Mouse (Mus musculus) forebrain, embryonic 15.5 days (tissue): Measurements from ENCODE around the gene Pik3r2. TPM values are rescaled to one million over a fixed set of nuclear protein-coding genes. Genes with fewer than 3 reads are reported as not detected.
A peak's percentile ranks its signal among the peaks of the same experiment; 100 is the strongest.
"Not testable (repeated sequence)": the region's sequence is repeated elsewhere in the genome, so short reads cannot be mapped to it uniquely, and the experiment has no call there.

Experiments
- ATAC-seq: fragments of 200-750 bp; cut with Nextera tagmentation; replicated peaks from 2 replicates; pipeline ENCODE4 v1.8.0; 2017; ENCODE audit warnings: mild to moderate bottlenecking, moderate TSS enrichment, moderate library complexity
- H3K27ac ChIP-seq: fragments of 300-500 bp; sonication (generic); replicated peaks from 2 replicates; pipeline ENCODE4 v1.5.1; 2015; ENCODE audit warnings: mild to moderate bottlenecking, inconsistent platforms
- H3K27me3 ChIP-seq: fragments of 300-500 bp; sonication (generic); 2 replicates; pipeline ENCODE4 v1.6.1; 2015; ENCODE audit warnings: inconsistent platforms
- H3K36me3 ChIP-seq: fragments of 300-500 bp; sonication (generic); 2 replicates; pipeline ENCODE4 v1.6.1; 2015; ENCODE audit warnings: mild to moderate bottlenecking, inconsistent platforms
- H3K4me1 ChIP-seq: fragments of 300-500 bp; sonication (generic); 2 replicates; pipeline ENCODE4 v1.6.1; 2015; ENCODE audit warnings: inconsistent platforms
- H3K4me2 ChIP-seq: fragments of 300-500 bp; sonication (generic); replicated peaks from 2 replicates; pipeline ENCODE4 v1.6.1; 2015; ENCODE audit warnings: mild to moderate bottlenecking, inconsistent platforms
- H3K4me3 ChIP-seq: fragments of 300-500 bp; sonication (generic); 2 replicates; pipeline ENCODE4 v1.5.1; 2015; ENCODE audit warnings: mild to moderate bottlenecking, inconsistent platforms
- H3K9ac ChIP-seq: fragments of 300-500 bp; sonication (generic); replicated peaks from 2 replicates; pipeline ENCODE4 v1.6.1; 2015; ENCODE audit warnings: mild to moderate bottlenecking, inconsistent platforms
- H3K9me3 ChIP-seq: fragments of 300-500 bp; sonication (generic); 2 replicates; pipeline ENCODE4 v1.6.1; 2016; ENCODE audit warnings: inconsistent platforms
- WGBS: fragments of 180-500 bp; shearing (Covaris S2); methylation state at CpG from one replicate; pipeline ENCODE4 v1.1.7; 2015; ENCODE audit warnings: mixed read lengths; 5-methylcytosine and 5-hydroxymethylcytosine counted together
- polyA plus RNA-seq: library from polyadenylated mRNA; unstranded; fragments of >200 nt; fragmentation: Nextera tagmentation; extraction: Ambion mirVana; gene quantifications from 2 replicates; pipeline ENCODE4 v1.2.1, GENCODE M21; 2015

Gene Pik3r2
- polyA plus RNA-seq, result 126 and 127 TPM in 2 replicates

DNA sequence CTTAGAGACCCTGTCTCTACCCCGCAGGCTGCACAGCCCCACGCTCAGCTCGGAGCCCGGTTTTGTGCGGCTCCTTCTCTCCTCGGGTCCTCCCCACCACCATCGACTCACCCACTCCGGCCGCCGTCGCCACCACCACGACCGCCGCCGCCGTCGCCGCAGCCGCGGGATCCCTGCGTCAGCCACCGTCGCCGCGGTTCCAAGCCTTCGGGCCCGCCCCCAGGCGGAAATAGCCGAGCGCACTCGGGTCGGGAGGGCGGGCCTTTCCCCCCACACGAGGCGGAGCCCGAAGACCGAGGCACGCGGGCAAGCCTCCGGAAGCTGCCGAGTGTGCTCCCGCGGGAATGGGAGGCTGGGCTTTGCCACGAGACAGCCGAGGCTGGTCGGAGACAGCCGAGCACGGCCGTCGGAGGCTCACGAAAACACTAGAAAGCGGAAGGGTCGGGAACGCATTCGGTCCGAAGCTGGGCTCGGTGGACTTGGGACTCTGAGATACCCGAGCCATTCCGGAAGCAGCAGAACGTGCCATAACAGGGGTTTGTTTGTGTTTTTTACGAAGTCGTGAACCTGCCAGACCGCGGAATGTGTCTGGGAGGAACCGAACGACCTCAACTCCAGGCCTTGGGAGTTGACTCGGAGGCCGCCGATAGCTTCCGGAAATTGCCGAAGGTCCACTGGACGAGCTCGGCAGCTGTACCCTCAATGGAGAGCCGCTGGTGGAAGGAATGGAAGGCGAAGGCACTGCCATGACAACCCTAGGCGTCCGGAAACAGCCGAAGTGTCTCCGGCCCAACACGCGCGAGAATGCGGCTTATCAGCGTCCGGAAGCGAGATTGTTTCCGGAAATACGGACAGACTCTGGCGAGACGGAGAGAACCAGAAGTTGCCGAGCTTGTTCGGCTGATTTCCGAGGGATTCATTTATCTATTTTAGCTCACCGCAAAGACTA, at the start of gene Pik3r2:
TSS of gene Pik3r2 (minus strand) at position 218 of the 949 bp plus-strand sequence.
- Histone ChIP-seq H3K9ac (peak within 1 kb of the TSS; percentile 99), H3K36me3 (peaks cover 47% of the 10 kb centered on the region), H3K4me2 (peak within 1 kb of the TSS; percentile 80), H3K9me3 (no peaks in the 10 kb centered on the region), H3K27me3 (no peaks in the 10 kb centered on the region), H3K4me1 (peaks cover 46% of the 10 kb centered on the region), H3K4me3 (peak within 1 kb of the TSS; percentile 99), H3K27ac (peak within 1 kb of the TSS; percentile 99)
- peak; percentile 94 for ATAC-seq
- WGBS, result under 1% methylated on average over 94 of the region's 94 CpGs

DNA sequence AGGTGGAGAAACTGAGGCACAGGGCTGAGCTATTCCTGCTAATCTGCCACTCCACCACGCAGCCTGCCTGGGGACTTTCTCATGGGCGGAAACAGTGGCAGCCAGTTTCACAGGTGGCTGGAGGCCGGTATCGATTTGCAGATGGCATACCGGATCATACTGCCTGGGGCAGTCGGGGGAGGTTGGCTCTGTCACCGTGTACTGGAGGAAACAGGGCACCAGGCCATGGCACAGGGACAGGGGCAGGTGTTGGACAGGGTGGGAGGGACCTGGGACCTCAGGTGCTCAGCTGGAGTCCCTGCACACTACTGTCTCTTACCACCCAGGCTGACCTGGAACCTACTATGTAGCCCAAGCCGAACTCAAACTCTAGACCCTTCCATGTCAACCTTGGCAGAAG, 49.3 kb upstream of the Pik3r2 start:
- H3K4me3 ChIP-seq, result no peak overlapping the region
- H3K4me2 ChIP-seq, result no peak overlapping the region
- no peak for ATAC-seq
- no peaks in the 10 kb centered on the region for H3K27me3 ChIP-seq
- H3K36me3 ChIP-seq, result no peaks in the 10 kb centered on the region
- WGBS, result 80% methylated on average over 8 of the region's 8 CpGs
- H3K4me1 ChIP-seq, result no peaks in the 10 kb centered on the region
- H3K27ac ChIP-seq, result no peak overlapping the region
- H3K9ac ChIP-seq, result no peak overlapping the region
- no peaks in the 10 kb centered on the region for H3K9me3 ChIP-seq

DNA sequence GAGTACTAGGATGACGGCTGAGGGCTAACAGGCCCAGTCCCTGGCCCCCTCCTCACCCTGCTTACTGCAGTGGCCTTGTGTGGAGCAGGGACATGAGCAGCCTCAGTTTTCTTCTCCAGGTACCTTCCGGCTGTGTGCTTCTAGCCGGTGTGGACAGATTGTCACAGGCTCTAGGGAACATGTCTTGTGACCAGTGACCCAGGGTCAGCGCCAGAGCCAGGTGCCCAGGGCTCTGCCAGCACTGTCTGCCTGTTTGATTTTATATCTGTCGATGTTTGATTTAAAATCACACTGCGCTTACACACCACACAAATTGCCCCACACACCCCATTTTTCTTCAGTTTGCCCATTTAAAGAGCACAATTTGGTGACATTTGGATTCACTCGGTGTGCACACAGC, 47.3 kb upstream of the Pik3r2 start:
- 90% methylated on average over 7 of the region's 7 CpGs for WGBS
- ATAC-seq, result no peak
- H3K36me3 ChIP-seq, result no peaks in the 10 kb centered on the region
- 0 out of 2 replicates have a peak, but pooled peaks cover 2% of the 10 kb centered on the region for H3K27me3 ChIP-seq
- H3K4me1 ChIP-seq, result no peaks in the 10 kb centered on the region
- H3K27ac ChIP-seq, result no peak overlapping the region
- H3K9ac ChIP-seq, result no peak overlapping the region
- H3K4me2 ChIP-seq, result no peak overlapping the region
- no peaks in the 10 kb centered on the region for H3K9me3 ChIP-seq
- H3K4me3 ChIP-seq, result no peak overlapping the region

DNA sequence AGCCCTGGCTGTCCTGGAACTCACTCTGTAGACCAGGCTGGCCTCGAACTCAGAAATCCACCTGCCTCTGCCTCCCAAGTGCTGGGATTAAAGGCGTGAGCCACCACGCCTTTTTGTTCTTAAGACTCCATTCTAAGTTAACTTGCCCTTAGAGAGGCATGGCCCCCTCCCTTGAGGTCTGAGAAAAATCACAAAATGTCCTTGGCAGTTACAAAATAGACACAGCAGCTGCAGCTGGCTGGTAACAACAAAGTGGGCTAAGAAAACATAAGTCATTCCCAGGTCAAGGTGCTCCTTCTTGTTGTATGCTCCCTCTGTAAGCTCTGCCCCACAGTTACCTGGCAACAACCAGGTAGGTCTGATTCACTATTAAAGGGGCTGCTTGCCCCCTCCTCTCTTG, 46.1 kb upstream of the Pik3r2 start:
- not testable (repeated sequence) for H3K9ac ChIP-seq, H3K27ac ChIP-seq, H3K4me1 ChIP-seq, H3K27me3 ChIP-seq, H3K4me3 ChIP-seq, H3K36me3 ChIP-seq, H3K4me2 ChIP-seq, ATAC-seq, H3K9me3 ChIP-seq
- WGBS, result 87% methylated on average over 3 of the region's 3 CpGs

DNA sequence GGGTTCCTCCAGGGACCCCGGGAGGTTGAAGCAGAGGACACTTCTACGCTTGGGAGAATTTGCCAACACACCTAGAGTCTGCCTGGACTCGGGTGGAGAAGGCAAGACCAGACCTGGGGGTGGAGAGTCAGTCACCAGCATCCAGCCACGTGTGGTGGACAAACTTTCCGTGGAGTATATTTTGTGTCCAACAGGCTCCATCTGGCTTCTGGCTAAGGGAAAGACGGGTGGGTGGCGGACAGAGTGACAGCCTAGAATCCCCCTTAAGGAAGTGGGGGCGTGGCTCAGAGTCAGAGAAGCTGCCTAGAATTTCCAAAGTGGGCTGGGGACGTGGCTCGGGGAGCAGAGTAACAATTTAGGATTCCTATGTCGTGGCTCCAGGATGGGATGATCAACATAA, 45.5 kb upstream of the Pik3r2 start:
- Histone ChIP-seq H3K27ac (no peak overlapping the region), H3K4me3 (no peak overlapping the region), H3K4me1 (peaks cover under 1% of the 10 kb centered on the region; the same call in 1 of the 2 replicates), H3K36me3 (no peaks in the 10 kb centered on the region), H3K9me3 (no peaks in the 10 kb centered on the region), H3K4me2 (no peak overlapping the region), H3K9ac (no peak overlapping the region), H3K27me3 (0 out of 2 replicates have a peak, but pooled peaks cover 2% of the 10 kb centered on the region)
- 47% methylated on average over 11 of the region's 11 CpGs for WGBS
- no peak for ATAC-seq

DNA sequence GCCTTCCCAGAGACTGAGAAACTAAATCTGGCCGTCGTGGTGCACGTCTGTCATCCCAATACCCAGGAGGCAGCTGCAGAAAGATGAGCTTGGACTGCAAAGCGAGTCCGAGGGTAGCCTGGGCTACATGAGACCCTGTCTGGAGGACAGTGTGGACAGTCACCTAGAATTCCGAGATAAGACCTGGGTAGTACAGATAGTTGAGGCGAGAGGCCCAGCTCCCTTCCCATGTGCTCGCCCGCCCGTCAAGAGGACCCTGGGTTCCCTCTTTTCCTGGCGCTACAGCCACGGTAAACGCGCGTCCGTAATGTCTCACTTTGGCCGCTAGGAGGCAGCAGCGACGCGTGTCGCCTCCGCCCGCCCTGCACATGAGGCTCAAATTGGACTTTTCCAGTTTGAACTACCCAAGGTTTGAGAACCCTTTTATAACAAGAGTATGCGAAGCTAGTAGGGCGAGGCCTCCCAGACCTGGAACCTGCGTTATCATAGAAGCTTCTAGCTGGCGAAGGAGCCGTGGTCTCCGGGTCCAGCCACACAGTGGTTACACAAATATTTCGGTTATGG, 45.0 kb upstream of the Pik3r2 start:
- H3K4me1 ChIP-seq, result peaks cover 4% of the 10 kb centered on the region; the same call in 1 of the 2 replicates
- no peaks in the 10 kb centered on the region for H3K36me3 ChIP-seq
- no peak overlapping the region for H3K4me3 ChIP-seq
- no peaks in the 10 kb centered on the region for H3K9me3 ChIP-seq
- 0 out of 2 replicates have a peak, but pooled peaks cover 2% of the 10 kb centered on the region for H3K27me3 ChIP-seq
- WGBS, result 17% methylated on average over 30 of the region's 30 CpGs
- peak; percentile 32; the same call in 1 of the 2 replicates for ATAC-seq
- no peak overlapping the region for H3K4me2 ChIP-seq
- H3K9ac ChIP-seq, result no peak overlapping the region
- H3K27ac ChIP-seq, result no peak overlapping the region

DNA sequence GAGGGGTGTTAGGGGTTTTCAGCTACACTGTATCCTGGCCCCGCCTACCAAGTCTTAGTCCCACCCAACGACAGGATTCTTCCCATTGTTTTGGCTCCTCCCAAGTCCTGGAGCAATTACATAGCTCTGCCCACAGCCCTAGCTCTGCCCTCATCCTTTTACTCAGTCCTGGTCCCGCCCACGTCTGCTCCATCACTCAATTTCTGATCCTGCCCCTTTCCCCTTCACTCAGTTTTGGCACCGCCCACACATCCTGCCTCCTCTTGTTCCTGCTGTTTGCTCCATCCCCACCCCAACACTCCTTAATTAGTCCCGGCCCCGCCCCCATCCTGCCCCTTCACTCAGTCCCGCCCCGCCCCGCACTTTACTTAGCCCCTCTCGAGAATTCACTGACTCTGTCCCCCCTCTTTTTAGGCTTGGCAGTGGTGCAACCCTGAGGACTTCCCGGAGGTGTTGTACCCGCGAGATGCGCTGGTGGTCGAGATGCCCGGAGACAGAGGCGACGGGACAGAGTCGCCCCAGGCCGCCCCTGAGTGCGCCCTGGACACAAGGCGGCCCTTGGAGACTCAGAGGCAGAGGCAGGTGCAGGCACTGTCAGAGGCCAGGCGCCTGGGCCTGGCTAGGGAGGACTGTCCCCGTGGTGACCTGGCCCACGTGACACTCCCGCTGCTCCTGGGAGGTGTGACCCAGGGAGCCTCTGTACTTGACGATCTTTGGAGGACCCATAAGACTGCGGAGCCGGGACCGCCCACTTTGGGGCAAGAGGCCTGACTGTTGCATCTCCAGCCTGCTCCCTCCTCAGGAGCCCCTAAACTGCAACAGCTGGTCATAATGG, 43.8 kb upstream of the Pik3r2 start:
- WGBS, result 3% methylated on average over 31 of the region's 31 CpGs
- H3K27ac ChIP-seq, result no peak overlapping the region
- no peak overlapping the region for H3K9ac ChIP-seq
- H3K4me1 ChIP-seq, result peaks cover 4% of the 10 kb centered on the region; the same call in 1 of the 2 replicates
- H3K4me2 ChIP-seq, result no peak overlapping the region
- no peaks in the 10 kb centered on the region for H3K36me3 ChIP-seq
- no peaks in the 10 kb centered on the region for H3K9me3 ChIP-seq
- peak; percentile 41 for ATAC-seq
- H3K27me3 ChIP-seq, result peaks cover 2% of the 10 kb centered on the region; the same call in 1 of the 2 replicates
- H3K4me3 ChIP-seq, result no peak overlapping the region

DNA sequence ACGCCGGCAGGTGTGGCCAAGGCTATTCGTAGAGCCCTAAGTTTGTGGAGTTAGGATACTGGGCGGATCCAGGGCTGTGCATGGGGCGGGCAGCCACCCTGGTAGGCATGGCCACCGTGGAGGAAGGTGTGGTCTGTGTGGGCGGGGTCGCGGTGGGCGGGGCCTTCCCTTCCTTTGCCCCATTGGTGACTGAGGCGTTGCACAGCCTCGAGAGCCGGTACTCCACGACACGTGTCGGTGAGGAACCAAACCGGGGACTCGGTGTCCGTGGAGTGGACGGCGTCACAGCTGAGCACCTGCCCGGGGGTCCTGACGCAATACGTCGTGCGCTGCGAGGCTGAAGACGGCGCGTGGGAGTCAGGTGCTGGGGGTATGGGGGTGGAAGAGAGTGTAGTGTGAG, 40.2 kb upstream of the Pik3r2 start:
- Histone ChIP-seq H3K9ac (no peak overlapping the region), H3K9me3 (no peaks in the 10 kb centered on the region), H3K4me3 (0 out of 2 replicates have a peak overlapping the region, but pooled peaks have one; percentile 14), H3K4me2 (0 out of 2 replicates have a peak overlapping the region, but pooled peaks have one; percentile 14), H3K36me3 (no peaks in the 10 kb centered on the region), H3K27me3 (peaks cover 2% of the 10 kb centered on the region; the same call in 1 of the 2 replicates), H3K27ac (no peak overlapping the region), H3K4me1 (peaks cover 4% of the 10 kb centered on the region; the same call in 1 of the 2 replicates)
- WGBS, result 8% methylated on average over 29 of the region's 30 CpGs
- peak; percentile 39; the same call in 1 of the 2 replicates for ATAC-seq

DNA sequence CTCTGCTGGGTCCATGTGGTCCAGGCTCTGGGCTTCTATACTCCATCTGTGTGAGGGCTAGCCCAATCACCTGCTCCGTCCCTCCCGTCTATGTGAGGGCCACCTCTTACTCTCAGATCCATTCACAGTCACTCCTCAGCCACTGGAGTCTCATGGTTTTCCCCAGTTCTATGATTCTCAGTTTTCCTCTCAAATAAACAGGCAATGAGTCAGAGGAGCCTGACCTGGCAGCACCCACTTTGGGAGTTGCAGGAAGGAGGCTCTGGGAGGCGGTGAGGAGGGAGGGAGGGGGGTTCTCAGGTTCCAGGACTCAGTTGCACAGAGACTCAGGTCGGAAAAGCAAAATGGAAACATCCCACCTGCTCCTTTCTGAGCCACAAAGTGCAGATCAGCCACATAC, 36.4 kb upstream of the Pik3r2 start:
- WGBS, result 71% methylated on average over 4 of the region's 4 CpGs
- Histone ChIP-seq H3K4me2 (no peak overlapping the region), H3K27ac (no peak overlapping the region), H3K4me1 (peaks cover 4% of the 10 kb centered on the region; the same call in 1 of the 2 replicates), H3K27me3 (no peaks in the 10 kb centered on the region; the same call in 1 of the 2 replicates), H3K4me3 (no peak overlapping the region), H3K36me3 (no peaks in the 10 kb centered on the region), H3K9me3 (no peaks in the 10 kb centered on the region), H3K9ac (no peak overlapping the region)
- no peak for ATAC-seq

DNA sequence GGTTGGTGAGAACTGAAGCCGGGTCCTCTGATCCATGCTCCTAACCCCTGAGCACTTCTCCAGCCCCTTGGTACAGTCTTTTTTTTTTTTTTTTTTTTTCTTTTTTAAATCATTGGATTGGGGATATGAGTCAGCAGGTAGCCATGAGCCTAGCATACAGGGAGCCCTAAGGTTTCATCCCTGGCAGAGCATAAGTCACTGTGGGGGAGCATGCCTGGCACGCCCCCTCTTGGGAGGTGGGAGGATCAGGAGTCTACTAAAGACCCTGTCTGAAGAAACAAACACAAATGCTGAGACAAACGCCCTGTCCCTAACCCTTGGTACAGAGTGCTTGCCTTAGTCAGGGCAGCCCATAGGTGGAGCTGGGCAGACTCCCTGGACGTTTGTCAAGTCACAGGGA, 35.5 kb upstream of the Pik3r2 start:
- H3K9ac ChIP-seq, result no peak overlapping the region
- no peaks in the 10 kb centered on the region for H3K9me3 ChIP-seq
- H3K27ac ChIP-seq, result no peak overlapping the region
- ATAC-seq, result no peak
- H3K4me1 ChIP-seq, result peaks cover 4% of the 10 kb centered on the region; the same call in 1 of the 2 replicates
- H3K4me3 ChIP-seq, result no peak overlapping the region
- WGBS, result 45% methylated on average over 4 of the region's 4 CpGs
- H3K27me3 ChIP-seq, result no peaks in the 10 kb centered on the region; the same call in 1 of the 2 replicates
- H3K4me2 ChIP-seq, result no peak overlapping the region
- no peaks in the 10 kb centered on the region for H3K36me3 ChIP-seq

DNA sequence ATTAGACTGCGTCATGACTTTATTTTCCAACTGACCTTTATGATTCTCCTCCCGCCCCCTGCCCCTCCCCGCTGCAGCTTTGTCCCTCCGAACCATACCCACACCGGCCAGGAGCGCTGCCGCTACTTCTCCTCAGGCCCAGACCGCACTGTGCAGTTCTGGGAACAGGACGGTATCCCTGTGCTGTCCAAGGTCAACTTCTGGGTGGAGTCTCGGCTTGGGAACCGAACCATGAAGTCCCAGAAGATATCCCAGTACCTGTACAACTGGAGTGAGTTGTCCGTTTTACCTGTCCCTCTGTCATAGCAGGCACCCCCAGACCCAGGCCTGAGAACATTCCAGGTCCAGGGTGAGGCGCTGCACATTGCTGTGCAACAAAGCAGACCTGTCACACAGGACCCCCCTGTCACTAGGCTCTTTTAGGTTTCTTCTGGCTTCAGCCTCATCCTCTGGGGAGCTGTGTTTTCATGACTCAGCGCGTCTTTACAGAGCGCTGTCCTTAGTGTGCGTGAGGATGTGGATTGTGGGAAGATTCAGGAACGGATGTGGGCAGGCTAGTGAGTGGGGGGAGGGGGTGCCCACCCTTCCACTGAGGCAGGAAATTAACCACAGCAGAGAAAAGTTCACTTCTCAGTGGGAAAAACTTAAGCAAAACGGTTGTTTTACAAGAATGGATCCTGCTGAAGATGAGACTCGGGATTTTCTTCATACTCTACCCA, 34.6 kb upstream of the Pik3r2 start:
- peaks cover 4% of the 10 kb centered on the region for H3K27me3 ChIP-seq
- no peaks in the 10 kb centered on the region for H3K4me1 ChIP-seq
- no peak overlapping the region for H3K4me3 ChIP-seq
- no peaks in the 10 kb centered on the region for H3K36me3 ChIP-seq
- no peak overlapping the region for H3K9ac ChIP-seq
- no peaks in the 10 kb centered on the region for H3K9me3 ChIP-seq
- H3K4me2 ChIP-seq, result no peak overlapping the region
- 80% methylated on average over 20 of the region's 20 CpGs for WGBS
- no peak overlapping the region for H3K27ac ChIP-seq
- no peak for ATAC-seq
